8 mouse cellular contexts compared by ENCODE assay signal in the genomic region with DNA sequence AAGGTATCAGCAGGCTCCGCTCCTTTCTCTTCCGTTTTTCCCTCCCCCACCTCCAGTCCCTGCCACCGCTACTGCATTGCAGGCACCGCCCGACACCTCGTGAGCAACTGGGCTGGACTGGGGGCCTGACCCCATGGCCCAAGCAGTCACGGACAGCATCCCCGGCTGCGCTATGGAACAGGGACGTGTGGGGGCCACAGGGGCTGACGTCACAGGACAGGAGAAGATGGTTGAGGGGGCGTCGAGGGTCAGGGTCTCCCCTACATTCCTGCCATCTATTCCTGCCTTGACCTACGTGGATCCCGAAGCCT. TPM values are rescaled to one million over a fixed set of nuclear protein-coding genes. Genes with fewer than 3 reads are reported as not detected.
DNase-seq lines count a peak whose midpoint lies in the region; ATAC-seq and TF ChIP-seq lines count a peak whose summit lies in the region.

No protein-coding gene starts in this region.

- H3K27me3 ChIP-seq in heart, embryonic 15.5 days, result peaks cover 68% of the 10 kb centered on the region
- peaks cover 61% of the 10 kb centered on the region for H3K27me3 ChIP-seq in heart, embryonic 16.5 days (ENCODE audit: control insufficient read depth, insufficient read depth, low read length)
- peaks cover 61% of the 10 kb centered on the region for H3K27me3 ChIP-seq in liver, postnatal 0 days (ENCODE audit: insufficient read depth, low read length)

- H3K27ac ChIP-seq in heart, embryonic 15.5 days, result no peak overlapping the region
- H3K27ac ChIP-seq in heart, embryonic 16.5 days (ENCODE audit: low read length), result no peak overlapping the region
- H3K27ac ChIP-seq in liver, postnatal 0 days (ENCODE audit: low read depth), result no peak overlapping the region

- ATAC-seq in heart, embryonic 15.5 days (replicated peaks; ENCODE audit: insufficient number of reproducible peaks, insufficient read depth, low FRiP score, low read depth), result no peak
- ATAC-seq in heart, embryonic 16.5 days (replicated peaks; ENCODE audit: extremely low read depth, insufficient read depth, low FRiP score), result no peak
- no peak for ATAC-seq in liver, postnatal 0 days

- peak overlapping the region; percentile 60 for H3K4me3 ChIP-seq in heart, embryonic 15.5 days
- H3K4me3 ChIP-seq in heart, embryonic 16.5 days (ENCODE audit: low read length), result peak overlapping the region; percentile 60
- H3K4me3 ChIP-seq in liver, postnatal 0 days (ENCODE audit: low read depth, low read length), result peak overlapping the region; percentile 56

- no peaks in the 10 kb centered on the region for H3K36me3 ChIP-seq in heart, embryonic 15.5 days
- H3K36me3 ChIP-seq in heart, embryonic 16.5 days (ENCODE audit: control insufficient read depth, insufficient read depth), result no peaks in the 10 kb centered on the region
- no peaks in the 10 kb centered on the region for H3K36me3 ChIP-seq in liver, postnatal 0 days (replicated peaks; ENCODE audit: insufficient read depth, low read length)

- intact Hi-C loops in heart, postnatal 10 days (cut with DNase I), result no loop called here
- intact Hi-C loops in gastrocnemius, postnatal 14 days (cut with DNase I; ENCODE audit: low total_unique reads), result no loop called here

- H3K9ac ChIP-seq in heart, embryonic 15.5 days, result peak overlapping the region; percentile 60; the same call in 1 of the 2 replicates
- H3K9ac ChIP-seq in heart, embryonic 16.5 days (ENCODE audit: low read length), result peak overlapping the region; percentile 60
- H3K9ac ChIP-seq in liver, postnatal 0 days (replicated peaks), result no peak overlapping the region

- H3K9me3 ChIP-seq in heart, embryonic 15.5 days (replicated peaks), result no peaks in the 10 kb centered on the region
- no peaks in the 10 kb centered on the region for H3K9me3 ChIP-seq in heart, embryonic 16.5 days (replicated peaks; ENCODE audit: control insufficient read depth, low read length)
- H3K9me3 ChIP-seq in liver, postnatal 0 days (ENCODE audit: low read length), result no peaks in the 10 kb centered on the region

- peak overlapping the region; percentile 94 for H3K4me2 ChIP-seq in heart, embryonic 15.5 days
- H3K4me2 ChIP-seq in heart, embryonic 16.5 days (ENCODE audit: low read depth, low read length), result peak overlapping the region; percentile 92
- peak overlapping the region; percentile 91 for H3K4me2 ChIP-seq in liver, postnatal 0 days (ENCODE audit: low read depth, low read length)

- no peak for DNase-seq in heart, postnatal 10 days
- DNase-seq in MN1 (ENCODE audit: low spot score), result peak; percentile 62
- DNase-seq in liver, postnatal 0 days, result no peak
- DNase-seq in right cerebral cortex, postnatal 14 days, result no peak
- no peak for DNase-seq in left cerebral cortex, adult 18-20 months (ENCODE audit: low spot score in 2 of 2)
- DNase-seq in gastrocnemius, postnatal 14 days, result no peak

- no peak for TF ChIP-seq CTCF in liver, postnatal 0 days (IDR thresholded peaks at IDR 0.05; ENCODE audit: low read depth)

- TF ChIP-seq EP300 in liver, postnatal 0 days (IDR thresholded peaks at IDR 0.05; ENCODE audit: low read depth), result no peak

- 3% methylated on average over 15 of the region's 15 CpGs for WGBS in heart, embryonic 15.5 days
- WGBS in heart, embryonic 16.5 days, result 4% methylated on average over 15 of the region's 15 CpGs
- 5% methylated on average over 12 of the region's 15 CpGs for WGBS in liver, postnatal 0 days (ENCODE audit: insufficient replicate concordance)

- peaks cover 29% of the 10 kb centered on the region for H3K4me1 ChIP-seq in heart, embryonic 15.5 days (replicated peaks)
- peaks cover 15% of the 10 kb centered on the region for H3K4me1 ChIP-seq in heart, embryonic 16.5 days (ENCODE audit: control insufficient read depth, insufficient read depth, low read length)
- peaks cover 25% of the 10 kb centered on the region for H3K4me1 ChIP-seq in liver, postnatal 0 days (ENCODE audit: insufficient read depth)

RNA-seq across cellular contexts. Expression of gene Tmem151a, which starts 0.5 kb away (rescaled TPM):
- polyA plus RNA-seq in heart, embryonic 15.5 days (2015; fragmentation: Nextera tagmentation; extraction: Ambion mirVana), result 3.0 and 4.5 TPM in 2 replicates
- total RNA-seq in heart, postnatal 10 days (2021), result 1 to 10 TPM; 3.3 to 3.5 TPM
- polyA plus RNA-seq in heart, embryonic 16.5 days (2015; fragmentation: Nextera tagmentation; extraction: Ambion mirVana), result 3.2 and 4.6 TPM in 2 replicates
- 0.79 and 0.96 TPM in 2 replicates for polyA plus RNA-seq in liver, postnatal 0 days (2015; fragmentation: Nextera tagmentation; extraction: Ambion mirVana)
- 100 to 1,000 TPM; 146 to 149 TPM for total RNA-seq in left cerebral cortex, adult 18-20 months (2021)
- under 1 TPM; 0.16 to 0.69 TPM for total RNA-seq in gastrocnemius, postnatal 14 days (2021)

RNA-seq across cellular contexts. Expression of gene Yif1a, which starts 3.5 kb away (rescaled TPM):
- 82.0 and 92.3 TPM in 2 replicates for polyA plus RNA-seq in heart, embryonic 15.5 days (2015; fragmentation: Nextera tagmentation; extraction: Ambion mirVana)
- 10 to 100 TPM; 72.8 to 78.3 TPM for total RNA-seq in heart, postnatal 10 days (2021)
- 94.1 and 98.6 TPM in 2 replicates for polyA plus RNA-seq in heart, embryonic 16.5 days (2015; fragmentation: Nextera tagmentation; extraction: Ambion mirVana)
- polyA plus RNA-seq in liver, postnatal 0 days (2015; fragmentation: Nextera tagmentation; extraction: Ambion mirVana), result 84.0 and 87.5 TPM in 2 replicates
- total RNA-seq in left cerebral cortex, adult 18-20 months (2021), result 10 to 100 TPM; 21.6 to 25.5 TPM
- 10 to 100 TPM; 43.8 to 47.3 TPM for total RNA-seq in gastrocnemius, postnatal 14 days (2021)

RNA-seq across cellular contexts. Expression of gene Cnih2, which starts 13.5 kb away (rescaled TPM):
- 2.9 and 5.7 TPM in 2 replicates for polyA plus RNA-seq in heart, embryonic 15.5 days (2015; fragmentation: Nextera tagmentation; extraction: Ambion mirVana)
- total RNA-seq in heart, postnatal 10 days (2021), result under 1 TPM; 0.57 to 0.82 TPM
- polyA plus RNA-seq in heart, embryonic 16.5 days (2015; fragmentation: Nextera tagmentation; extraction: Ambion mirVana), result 2.3 and 2.8 TPM in 2 replicates
- polyA plus RNA-seq in liver, postnatal 0 days (2015; fragmentation: Nextera tagmentation; extraction: Ambion mirVana), result 0.15 and 0.18 TPM in 2 replicates
- total RNA-seq in left cerebral cortex, adult 18-20 months (2021), result 100 to 1,000 TPM; 215 to 221 TPM
- total RNA-seq in gastrocnemius, postnatal 14 days (2021), result under 1 TPM; 0.14 to 0.40 TPM

RNA-seq across cellular contexts. Expression of gene Cd248, which starts 16.9 kb away (rescaled TPM):
- polyA plus RNA-seq in heart, embryonic 15.5 days (2015; fragmentation: Nextera tagmentation; extraction: Ambion mirVana), result 18.1 and 39.3 TPM in 2 replicates
- 10 to 100 TPM; 33.8 to 39.7 TPM for total RNA-seq in heart, postnatal 10 days (2021)
- 21.1 and 23.4 TPM in 2 replicates for polyA plus RNA-seq in heart, embryonic 16.5 days (2015; fragmentation: Nextera tagmentation; extraction: Ambion mirVana)
- polyA plus RNA-seq in liver, postnatal 0 days (2015; fragmentation: Nextera tagmentation; extraction: Ambion mirVana), result 2.0 and 2.4 TPM in 2 replicates
- 1 to 10 TPM; 3.5 to 4.5 TPM for total RNA-seq in left cerebral cortex, adult 18-20 months (2021)
- total RNA-seq in gastrocnemius, postnatal 14 days (2021), result 10 to 100 TPM; 23.8 to 43.2 TPM

RNA-seq across cellular contexts. Expression of gene Rab1b, which starts 22.1 kb away (rescaled TPM):
- 208 and 236 TPM in 2 replicates for polyA plus RNA-seq in heart, embryonic 15.5 days (2015; fragmentation: Nextera tagmentation; extraction: Ambion mirVana)
- total RNA-seq in heart, postnatal 10 days (2021), result 100 to 1,000 TPM; 193 to 204 TPM
- 227 and 233 TPM in 2 replicates for polyA plus RNA-seq in heart, embryonic 16.5 days (2015; fragmentation: Nextera tagmentation; extraction: Ambion mirVana)
- polyA plus RNA-seq in liver, postnatal 0 days (2015; fragmentation: Nextera tagmentation; extraction: Ambion mirVana), result 86.0 and 90.6 TPM in 2 replicates
- total RNA-seq in left cerebral cortex, adult 18-20 months (2021), result 100 to 1,000 TPM; 157 to 165 TPM
- 100 to 1,000 TPM; 113 to 119 TPM for total RNA-seq in gastrocnemius, postnatal 14 days (2021)

Comparison
In these comparisons a context has a peak if more than half of its experiments do, and no peak if none do; other contexts are left out.
1. RNA of gene Tmem151a, which starts 0.5 kb away (total RNA-seq): 146 to 149 TPM in left cerebral cortex, adult 18-20 months; 3.3 to 3.5 TPM in heart, postnatal 10 days and 0.16 to 0.69 TPM in gastrocnemius, postnatal 14 days; every median in the first group is over 10 times any median in the second.
2. RNA of gene Cnih2, which starts 13.5 kb away (total RNA-seq): 215 to 221 TPM in left cerebral cortex, adult 18-20 months; 0.57 to 0.82 TPM in heart, postnatal 10 days and 0.14 to 0.40 TPM in gastrocnemius, postnatal 14 days; every median in the first group is over 100 times any median in the second.
3. Peak in every context shown above with its lines, with median percentiles within 50 percentile points of each other: H3K4me2 ChIP-seq and H3K4me3 ChIP-seq.